Mouse (Mus musculus) heart, embryonic 14.5 days (tissue): ENCODE measurements around the gene Parvg. TPM values are rescaled to one million over a fixed set of nuclear protein-coding genes. Genes with fewer than 3 reads are reported as not detected.

Experiments
- ATAC-seq: fragments of 200-750 bp; cut with Nextera tagmentation; 2 replicates; pipeline ENCODE4 v1.8.0; 2017; ENCODE audit warnings: low read depth, moderate TSS enrichment; ENCODE audit not compliant: insufficient number of reproducible peaks, insufficient read depth, low FRiP score
- H3K27ac ChIP-seq, 2 experiments: fragments of 200-500 bp in 1 of 2; fragments of 300-500 bp in 1 of 2; sonication (generic) in 1 of 2; replicated peaks in 1 of 2; 2 replicates each; pipeline ENCODE4 v1.5.1; 2012 to 2014; ENCODE audit warnings: low read depth in 2 of 2, low read length in 2 of 2, control low read depth in 1 of 2, mild to moderate bottlenecking in 1 of 2, mixed read lengths in 1 of 2; ENCODE audit not compliant: control insufficient read depth in 1 of 2, insufficient read depth in 1 of 2
- H3K27me3 ChIP-seq: fragments of 300-500 bp; sonication (generic); 2 replicates; pipeline ENCODE4 v1.6.1; 2014; ENCODE audit warnings: mild to moderate bottlenecking, low read length, control low read depth; ENCODE audit not compliant: control insufficient read depth, insufficient read depth
- H3K36me3 ChIP-seq: fragments of 300-500 bp; sonication (generic); 2 replicates; pipeline ENCODE4 v1.6.1; 2014; ENCODE audit warnings: mild to moderate bottlenecking, control low read depth, low read length, mixed read lengths; ENCODE audit not compliant: control insufficient read depth, insufficient read depth
- H3K4me1 ChIP-seq, 2 experiments: fragments of 200-500 bp in 1 of 2; fragments of 300-500 bp in 1 of 2; sonication (generic) in 1 of 2; 2 replicates each; pipeline ENCODE4 v1.6.1; 2012 to 2014; ENCODE audit warnings: low read length in 2 of 2, control low read depth in 1 of 2, mixed read lengths in 1 of 2; ENCODE audit not compliant: control insufficient read depth in 2 of 2, insufficient read depth in 2 of 2
- H3K4me2 ChIP-seq: fragments of 300-500 bp; sonication (generic); 2 replicates; pipeline ENCODE4 v1.6.1; 2014; ENCODE audit warnings: mild to moderate bottlenecking, low read length
- H3K4me3 ChIP-seq, 2 experiments: fragments of 200-500 bp in 1 of 2; fragments of 300-500 bp in 1 of 2; sonication (generic) in 1 of 2; 2 replicates each; pipeline ENCODE4 v1.5.1; 2012 to 2014; ENCODE audit warnings: low read length in 2 of 2, mild to moderate bottlenecking in 2 of 2, control low read depth in 1 of 2, low read depth in 1 of 2, moderate library complexity in 1 of 2; ENCODE audit not compliant: control insufficient read depth in 1 of 2, insufficient read depth in 1 of 2
- H3K9ac ChIP-seq: fragments of 300-500 bp; sonication (generic); 2 replicates; pipeline ENCODE4 v1.6.1; 2014; ENCODE audit warnings: mild to moderate bottlenecking, low read length
- H3K9me3 ChIP-seq: fragments of 300-500 bp; sonication (generic); 2 replicates; pipeline ENCODE4 v1.6.1; 2016; ENCODE audit warnings: low read length, control low read depth; ENCODE audit not compliant: control insufficient read depth
- WGBS: fragments of 180-500 bp; shearing (Covaris S2); extraction: QIAGEN DNeasy Blood & Tissue Kit; methylation state at CpG from one replicate; pipeline ENCODE4 v1.1.7; 2014; 5-methylcytosine and 5-hydroxymethylcytosine counted together
- polyA plus RNA-seq: library from polyadenylated mRNA; unstranded; fragments of >200 nt; fragmentation: Nextera tagmentation; extraction: Ambion mirVana; gene quantifications from 2 replicates; pipeline ENCODE4 v1.2.1, GENCODE M21; 2014

Parvg gene
- polyA plus RNA-seq, 1 experiment from 2014 or later = 0.80 TPM

- Histone ChIP-seq H3K27ac (no peak overlapping the region), H3K4me1 (peaks cover 8 to 10% of the 10 kb centered on the region in 2 experiments; a peak in 2 of 4 replicates), H3K9ac (no peak overlapping the region), H3K36me3 (no peaks in the 10 kb centered on the region), H3K4me3 (no peak overlapping the region), H3K27me3 (no peaks in the 10 kb centered on the region), H3K9me3 (no peaks in the 10 kb centered on the region; the same call in 1 of the 2 replicates), H3K4me2 (no peak overlapping the region)
- 93% methylated on average over 3 of the region's 3 CpGs for WGBS
- no peak for ATAC-seq
Measured at GRCm38 (mm10) chr15:84364746-84365145, 40.9 kb downstream of the Parvg start.

DNA sequence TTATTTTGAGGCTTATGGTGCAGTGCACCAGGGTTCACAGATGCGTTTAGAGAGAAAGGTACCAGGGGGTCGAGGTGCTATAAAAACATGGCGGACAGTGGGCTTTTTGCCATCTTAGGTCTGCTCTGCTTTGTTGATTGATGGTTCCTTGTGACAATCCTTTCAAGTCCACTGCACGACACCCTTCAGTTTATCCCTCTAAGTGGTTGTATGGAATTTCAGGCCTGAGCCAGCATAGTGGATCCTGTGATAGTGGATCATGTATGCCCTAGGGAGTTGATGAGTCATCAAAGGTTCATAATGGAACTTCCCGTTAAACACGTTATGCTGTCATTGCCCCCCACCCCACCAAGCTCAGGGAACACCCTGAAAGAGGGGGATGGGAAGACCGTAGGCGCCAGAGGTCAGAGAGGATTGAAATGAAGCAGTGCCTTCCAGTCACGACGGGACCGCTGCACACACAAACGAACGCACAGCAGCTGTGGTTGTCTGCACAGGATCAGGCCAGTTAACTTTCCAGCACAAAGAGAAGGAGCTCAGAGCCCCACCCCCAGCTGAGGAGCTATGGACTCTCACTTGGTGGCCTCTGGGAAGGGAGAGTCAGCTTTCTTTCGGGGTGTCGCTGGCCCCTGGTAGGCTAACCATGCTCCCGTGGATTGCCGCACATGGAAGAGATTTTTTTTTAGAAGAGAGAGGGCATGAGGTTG is 42.0 kb downstream of the Parvg start:
- ATAC-seq = no peak
- Histone ChIP-seq H3K9me3 (no peaks in the 10 kb centered on the region; the same call in 1 of the 2 replicates), H3K4me1 (peaks cover 1 to 3% of the 10 kb centered on the region in 2 experiments; a peak in 2 of 4 replicates), H3K4me3 (no peak overlapping the region), H3K36me3 (no peaks in the 10 kb centered on the region), H3K4me2 (no peak overlapping the region), H3K27me3 (no peaks in the 10 kb centered on the region), H3K27ac (no peak overlapping the region), H3K9ac (no peak overlapping the region)
- WGBS = 55% methylated on average over 17 of the region's 17 CpGs

GRCm38 (mm10) chr15:84366574-84366989 is 42.8 kb downstream of the Parvg start:
- no peaks in the 10 kb centered on the region; the same call in 1 of the 2 replicates for H3K9me3 ChIP-seq
- H3K4me2 ChIP-seq = no peak overlapping the region
- no peak overlapping the region for H3K9ac ChIP-seq
- peaks cover 0 to 2% of the 10 kb centered on the region in 2 experiments; a peak in 1 of 4 replicates for H3K4me1 ChIP-seq
- no peaks in the 10 kb centered on the region for H3K27me3 ChIP-seq
- no peak overlapping the region for H3K4me3 ChIP-seq
- H3K27ac ChIP-seq = no peak overlapping the region
- H3K36me3 ChIP-seq = no peaks in the 10 kb centered on the region
- no peak for ATAC-seq
- WGBS = 80% methylated on average over 10 of the region's 10 CpGs

DNA sequence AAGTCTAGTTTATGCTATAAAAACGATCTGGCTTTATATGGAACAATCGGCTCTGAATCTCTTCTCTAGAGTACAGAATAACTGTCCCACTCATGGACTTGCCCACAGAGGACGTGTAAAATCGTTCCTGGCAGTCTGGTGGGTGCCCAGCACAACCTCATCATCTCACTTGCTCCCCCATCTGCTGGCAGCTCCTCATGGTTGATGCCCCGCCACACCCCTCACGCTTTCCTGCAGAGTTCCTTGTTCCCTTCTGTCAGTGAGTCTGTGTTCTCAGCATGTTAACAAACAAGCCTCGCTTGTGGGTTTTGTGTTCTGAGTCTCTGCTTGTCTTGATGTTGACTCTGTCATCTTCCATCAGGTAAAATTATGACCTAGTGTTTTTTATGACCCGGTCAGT is 43.6 kb downstream of the Parvg start:
- ATAC-seq = no peak
- Histone ChIP-seq H3K36me3 (no peaks in the 10 kb centered on the region), H3K9ac (no peak overlapping the region), H3K4me2 (no peak overlapping the region), H3K4me1 (peaks cover 0 to 2% of the 10 kb centered on the region in 2 experiments; a peak in 1 of 4 replicates), H3K27me3 (no peaks in the 10 kb centered on the region), H3K27ac (no peak overlapping the region), H3K9me3 (no peaks in the 10 kb centered on the region; the same call in 1 of the 2 replicates), H3K4me3 (no peak overlapping the region)
- 72% methylated on average over 8 of the region's 8 CpGs for WGBS

GRCm38 (mm10) chr15:84372801-84373200 is 49.0 kb downstream of the Parvg start:
- no peak overlapping the region for H3K4me3 ChIP-seq
- no peak overlapping the region for H3K4me2 ChIP-seq
- no peak for ATAC-seq
- no peak overlapping the region for H3K27ac ChIP-seq
- no peaks in the 10 kb centered on the region for H3K4me1 ChIP-seq
- no peak overlapping the region for H3K9ac ChIP-seq
- H3K36me3 ChIP-seq = no peaks in the 10 kb centered on the region
- H3K9me3 ChIP-seq = peaks cover 12% of the 10 kb centered on the region
- WGBS = 67% methylated on average over 5 of the region's 5 CpGs
- no peaks in the 10 kb centered on the region for H3K27me3 ChIP-seq

- H3K27ac ChIP-seq = no peak overlapping the region
- H3K4me1 ChIP-seq = no peaks in the 10 kb centered on the region
- H3K4me3 ChIP-seq = no peak overlapping the region
- H3K27me3 ChIP-seq = no peaks in the 10 kb centered on the region
- ATAC-seq = no peak
- WGBS = 75% methylated on average over 9 of the region's 9 CpGs
- H3K9ac ChIP-seq = no peak overlapping the region
- H3K4me2 ChIP-seq = no peak overlapping the region
- no peaks in the 10 kb centered on the region for H3K36me3 ChIP-seq
- peaks cover 12% of the 10 kb centered on the region for H3K9me3 ChIP-seq
Measured at GRCm38 (mm10) chr15:84378734-84379133, 54.9 kb downstream of the Parvg start.

DNA sequence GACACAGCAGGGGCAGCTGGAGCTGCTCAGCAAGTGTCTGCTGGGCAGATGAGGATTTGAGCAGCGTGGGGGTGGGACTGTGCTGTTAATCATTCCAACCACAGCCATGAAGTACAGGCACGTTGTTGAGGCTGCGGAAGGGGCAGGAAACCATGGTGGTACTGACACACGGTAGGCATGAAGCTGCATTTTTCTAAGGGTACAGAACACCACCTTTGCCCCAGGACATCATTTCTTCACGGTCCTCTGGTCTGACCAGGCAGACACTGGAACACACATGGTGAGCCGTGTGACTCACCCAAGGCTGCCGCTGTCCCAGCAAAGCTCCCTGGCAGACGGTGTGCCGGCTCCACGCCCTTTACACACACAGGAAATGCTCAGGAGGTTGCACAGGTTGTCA is 56.4 kb downstream of the Parvg start:
- Histone ChIP-seq H3K9ac (no peak overlapping the region), H3K4me2 (no peak overlapping the region), H3K9me3 (peaks cover 4% of the 10 kb centered on the region; the same call in 1 of the 2 replicates), H3K4me1 (no peaks in the 10 kb centered on the region), H3K27ac (no peak overlapping the region), H3K27me3 (no peaks in the 10 kb centered on the region), H3K4me3 (no peak overlapping the region), H3K36me3 (no peaks in the 10 kb centered on the region)
- ATAC-seq = no peak
- 70% methylated on average over 10 of the region's 10 CpGs for WGBS

DNA sequence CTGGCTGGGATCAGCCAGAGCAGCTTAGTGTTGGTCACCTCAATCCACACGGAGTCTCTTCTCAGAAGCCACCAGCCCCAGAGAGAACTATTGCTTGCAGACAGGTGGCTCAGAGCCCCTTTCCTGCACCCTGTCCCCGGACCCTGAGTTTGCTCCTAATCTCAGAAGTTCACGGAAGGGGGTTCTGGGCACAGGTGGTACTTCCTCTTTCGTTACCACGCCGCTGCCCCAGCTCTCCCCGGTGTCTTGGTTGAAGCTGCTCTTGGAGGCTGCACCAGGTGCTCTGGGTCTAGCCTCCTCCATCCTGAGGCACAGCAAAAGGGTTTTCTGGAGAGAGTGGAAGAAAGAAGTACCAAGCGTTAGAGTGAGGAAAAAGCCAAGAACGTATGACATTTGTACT is 60.2 kb downstream of the Parvg start:
- Histone ChIP-seq H3K9ac (no peak overlapping the region), H3K36me3 (no peaks in the 10 kb centered on the region), H3K4me3 (no peak overlapping the region), H3K27ac (no peak overlapping the region), H3K9me3 (peaks cover 16% of the 10 kb centered on the region), H3K27me3 (no peaks in the 10 kb centered on the region), H3K4me1 (no peaks in the 10 kb centered on the region), H3K4me2 (no peak overlapping the region)
- no peak for ATAC-seq
- 87% methylated on average over 9 of the region's 9 CpGs for WGBS
